Mouse (Mus musculus) E14TG2a.4 (cell line): ENCODE data around the gene Tlr12.
"Not testable (repeated sequence)": the region's sequence is repeated elsewhere in the genome, so short reads cannot be mapped to it uniquely, and the experiment has no call there.

Experiments used
- H3K27me3 ChIP-seq: 2 replicates; pipeline ENCODE4 v1.6.1; 2014; ENCODE audit warnings: low read length, control low read depth; ENCODE audit not compliant: insufficient read depth
- H3K36me3 ChIP-seq: 2 replicates; pipeline ENCODE4 v1.6.1; 2014; ENCODE audit warnings: low read length, control low read depth; ENCODE audit not compliant: insufficient read depth
- H3K4me1 ChIP-seq: replicated peaks from 2 replicates; pipeline ENCODE4 v1.6.1; 2014; ENCODE audit warnings: low read depth, low read length, control low read depth
- H3K4me3 ChIP-seq: replicated peaks from 2 replicates; pipeline ENCODE4 v1.5.1; 2014; ENCODE audit warnings: mild to moderate bottlenecking, low read length
- H3K9me3 ChIP-seq: 2 replicates; pipeline ENCODE4 v1.6.1; 2014; ENCODE audit warnings: low read length, control low read depth
- CTCF ChIP-seq: conservative IDR thresholded peaks from 2 replicates; pipeline ENCODE4 v1.5.1; 2014; ENCODE audit warnings: low read length
- NANOG ChIP-seq: IDR thresholded peaks from 2 replicates; pipeline ENCODE4 v1.6.1; 2014; ENCODE audit warnings: borderline replicate concordance, low read length, mixed read lengths
- POU5F1 ChIP-seq: IDR thresholded peaks from 2 replicates; pipeline ENCODE4 v1.6.1; 2014; ENCODE audit warnings: low read length, borderline replicate concordance

The Tlr12 gene

DNA sequence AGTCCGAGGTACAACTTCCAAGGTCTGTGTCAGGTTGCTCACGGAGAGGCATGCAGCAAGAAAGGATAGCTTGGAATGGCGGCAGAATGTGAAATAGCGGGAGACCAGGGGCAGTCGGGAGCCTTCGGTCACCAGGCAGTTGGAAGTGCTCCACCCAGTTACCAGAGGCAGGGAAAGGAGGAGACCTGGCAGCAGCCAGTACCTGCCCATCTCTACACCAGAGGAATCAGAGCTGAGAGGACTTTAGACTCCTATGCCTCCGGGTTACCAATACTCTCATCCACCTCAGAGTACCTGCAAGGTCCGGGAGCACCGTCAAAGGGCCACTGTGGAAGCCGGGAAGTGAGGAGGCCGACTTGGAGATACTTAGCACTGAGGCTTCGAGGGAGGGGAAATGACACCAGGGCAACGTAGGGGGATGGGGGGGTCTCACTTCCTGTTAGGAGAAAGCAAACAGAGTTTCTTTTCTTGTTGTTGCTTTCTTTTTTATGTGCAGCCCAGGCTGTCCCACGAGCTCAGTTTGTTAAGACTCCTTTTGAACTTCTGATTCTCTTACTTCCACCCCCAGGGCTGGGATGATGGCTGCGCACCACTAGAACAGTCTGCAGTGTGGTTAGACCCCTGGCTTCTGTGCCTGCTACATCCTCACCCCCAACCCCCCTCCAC lies at the start of gene Tlr12:
Gene Tlr12 (minus strand): TSS at position 374 of the 666 bp plus-strand sequence.
- H3K36me3 ChIP-seq: no peaks in the 10 kb centered on the region
- peaks cover 17% of the 10 kb centered on the region for H3K9me3 ChIP-seq
- peaks cover 34% of the 10 kb centered on the region for H3K27me3 ChIP-seq
- H3K4me1 ChIP-seq: peaks cover 11% of the 10 kb centered on the region; the same call in 1 of the 2 replicates
- TF ChIP-seq POU5F1: no peak
- no peak for TF ChIP-seq NANOG
- no peak for TF ChIP-seq CTCF
- no peak within 1 kb of the TSS for H3K4me3 ChIP-seq

DNA sequence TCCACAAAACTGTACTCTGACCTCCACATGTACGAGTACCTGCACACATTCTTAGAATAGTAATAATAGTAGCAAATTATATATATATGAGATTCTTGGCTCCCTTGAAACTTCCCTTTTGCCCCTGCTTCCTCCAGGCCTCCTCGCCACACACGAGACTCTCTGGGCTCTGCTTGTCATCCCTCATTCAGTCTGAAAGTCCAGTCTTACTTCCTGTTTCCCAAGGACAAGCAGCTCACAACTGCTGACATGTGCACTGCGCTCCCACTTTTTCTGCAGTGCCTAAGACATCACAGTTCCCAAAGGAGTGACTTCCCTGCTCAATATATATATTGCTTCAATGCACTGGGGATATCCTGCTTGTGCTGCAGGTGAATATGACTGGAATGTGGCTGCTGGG lies 48.8 kb upstream of the Tlr12 start:
- not testable (repeated sequence) for H3K4me1 ChIP-seq, H3K27me3 ChIP-seq, H3K4me3 ChIP-seq, H3K36me3 ChIP-seq, H3K9me3 ChIP-seq

DNA sequence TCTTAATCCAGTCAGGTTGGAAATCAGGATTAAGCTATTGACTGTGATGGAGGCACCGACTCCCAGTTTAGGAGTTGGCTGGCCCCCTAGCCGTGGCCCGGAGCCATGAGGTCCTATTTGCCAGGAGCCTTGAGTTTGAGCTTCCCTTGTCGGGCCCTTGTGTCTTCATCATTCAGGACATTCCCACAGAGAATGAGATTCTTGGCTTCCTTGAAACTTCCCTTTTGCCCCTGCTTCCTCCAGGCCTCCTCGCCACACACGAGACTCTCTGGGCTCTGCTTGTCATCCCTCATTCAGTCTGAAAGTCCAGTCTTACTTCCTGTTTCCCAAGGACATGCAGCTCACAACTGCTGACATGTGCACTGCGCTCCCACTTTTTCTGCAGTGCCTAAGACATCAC lies 47.9 kb upstream of the Tlr12 start:
- not testable (repeated sequence) for H3K36me3 ChIP-seq, H3K27me3 ChIP-seq, H3K9me3 ChIP-seq

DNA sequence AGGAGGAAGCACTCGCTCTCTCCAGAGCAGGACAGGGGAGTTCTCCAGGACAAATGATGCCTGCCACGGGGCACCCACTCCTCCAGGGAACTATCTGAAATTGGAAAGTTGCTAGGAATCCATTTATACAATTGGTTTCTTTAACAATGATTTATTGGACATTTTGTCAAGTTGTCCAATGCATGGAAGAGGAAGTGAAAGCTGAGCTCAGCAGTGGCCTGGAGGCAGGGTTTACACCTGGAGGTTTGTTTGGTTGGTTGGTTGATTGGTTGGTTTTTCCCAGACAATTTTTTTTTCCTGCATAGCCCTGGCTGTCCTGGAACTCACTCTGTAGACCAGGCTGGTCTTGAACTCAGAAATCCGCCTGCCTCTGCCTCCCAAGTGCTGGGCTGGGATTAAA lies 45.6 kb upstream of the Tlr12 start:
- Histone ChIP-seq H3K36me3 (no peaks in the 10 kb centered on the region), H3K9me3 (no peaks in the 10 kb centered on the region), H3K4me3 (no peak overlapping the region), H3K4me1 (peaks cover 7% of the 10 kb centered on the region; the same call in 1 of the 2 replicates), H3K27me3 (no peaks in the 10 kb centered on the region; the same call in 1 of the 2 replicates)
- TF ChIP-seq CTCF: no peak

More for the DNA sequence above, 47.9 kb upstream of the Tlr12 start:
- H3K4me3 ChIP-seq, H3K4me1 ChIP-seq: not testable (repeated sequence)

DNA sequence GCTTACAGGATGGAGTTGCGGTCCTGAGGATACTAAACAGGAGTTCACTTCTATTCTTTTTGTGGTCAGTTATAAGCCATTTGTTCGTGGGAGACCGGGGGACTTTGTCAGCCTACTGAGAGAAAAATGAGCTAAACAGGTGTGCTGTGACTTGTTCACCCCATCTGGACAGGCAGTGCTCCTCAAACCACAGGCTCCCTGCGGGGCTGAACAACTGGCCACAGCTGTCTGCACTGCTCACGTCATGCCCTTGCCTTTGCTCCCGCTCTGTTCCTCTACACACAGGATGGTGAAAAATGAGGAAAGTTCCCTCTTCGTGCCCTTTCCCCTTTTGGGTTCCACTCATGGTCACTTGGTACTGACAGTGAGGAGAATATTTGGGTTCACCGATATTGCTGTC lies 42.6 kb upstream of the Tlr12 start:
- no peak for TF ChIP-seq CTCF
- TF ChIP-seq NANOG: no peak
- TF ChIP-seq POU5F1: no peak
- Histone ChIP-seq H3K4me3 (no peak overlapping the region), H3K9me3 (no peaks in the 10 kb centered on the region), H3K36me3 (no peaks in the 10 kb centered on the region), H3K27me3 (peaks cover 13% of the 10 kb centered on the region), H3K4me1 (peaks cover 21% of the 10 kb centered on the region)

GRCm38 (mm10) chr4:128660196-128660595 lies 41.8 kb upstream of the Tlr12 start:
- no peaks in the 10 kb centered on the region for H3K36me3 ChIP-seq
- H3K4me1 ChIP-seq: peaks cover 30% of the 10 kb centered on the region
- peaks cover 21% of the 10 kb centered on the region for H3K27me3 ChIP-seq
- TF ChIP-seq NANOG (no peak), POU5F1 (no peak), CTCF (no peak)
- H3K9me3 ChIP-seq: no peaks in the 10 kb centered on the region
- no peak overlapping the region for H3K4me3 ChIP-seq

DNA sequence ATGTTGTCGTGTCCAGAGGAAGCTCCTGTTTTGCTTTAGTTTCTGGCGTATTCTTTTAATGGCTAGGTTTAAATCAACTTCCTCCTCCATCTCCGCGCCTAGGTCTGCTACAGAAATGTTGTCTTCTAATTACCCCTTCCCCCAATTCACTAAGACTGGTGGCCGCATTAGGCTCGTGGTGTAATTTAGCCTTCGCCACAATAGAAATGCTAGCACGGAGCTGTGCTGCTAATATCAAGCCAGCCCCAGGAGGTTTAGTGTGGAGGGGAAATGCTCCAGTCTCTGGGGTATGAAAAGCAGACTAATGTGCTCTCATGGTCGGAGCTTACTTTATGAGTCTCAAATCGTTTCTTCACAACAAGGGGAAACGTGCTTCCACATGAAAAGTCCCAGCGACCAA lies 37.0 kb upstream of the Tlr12 start:
- no peaks in the 10 kb centered on the region for H3K36me3 ChIP-seq
- TF ChIP-seq POU5F1: no peak
- no peaks in the 10 kb centered on the region for H3K9me3 ChIP-seq
- H3K4me3 ChIP-seq: peak overlapping the region; percentile 86
- H3K4me1 ChIP-seq: peaks cover 40% of the 10 kb centered on the region
- H3K27me3 ChIP-seq: peaks cover 32% of the 10 kb centered on the region

DNA sequence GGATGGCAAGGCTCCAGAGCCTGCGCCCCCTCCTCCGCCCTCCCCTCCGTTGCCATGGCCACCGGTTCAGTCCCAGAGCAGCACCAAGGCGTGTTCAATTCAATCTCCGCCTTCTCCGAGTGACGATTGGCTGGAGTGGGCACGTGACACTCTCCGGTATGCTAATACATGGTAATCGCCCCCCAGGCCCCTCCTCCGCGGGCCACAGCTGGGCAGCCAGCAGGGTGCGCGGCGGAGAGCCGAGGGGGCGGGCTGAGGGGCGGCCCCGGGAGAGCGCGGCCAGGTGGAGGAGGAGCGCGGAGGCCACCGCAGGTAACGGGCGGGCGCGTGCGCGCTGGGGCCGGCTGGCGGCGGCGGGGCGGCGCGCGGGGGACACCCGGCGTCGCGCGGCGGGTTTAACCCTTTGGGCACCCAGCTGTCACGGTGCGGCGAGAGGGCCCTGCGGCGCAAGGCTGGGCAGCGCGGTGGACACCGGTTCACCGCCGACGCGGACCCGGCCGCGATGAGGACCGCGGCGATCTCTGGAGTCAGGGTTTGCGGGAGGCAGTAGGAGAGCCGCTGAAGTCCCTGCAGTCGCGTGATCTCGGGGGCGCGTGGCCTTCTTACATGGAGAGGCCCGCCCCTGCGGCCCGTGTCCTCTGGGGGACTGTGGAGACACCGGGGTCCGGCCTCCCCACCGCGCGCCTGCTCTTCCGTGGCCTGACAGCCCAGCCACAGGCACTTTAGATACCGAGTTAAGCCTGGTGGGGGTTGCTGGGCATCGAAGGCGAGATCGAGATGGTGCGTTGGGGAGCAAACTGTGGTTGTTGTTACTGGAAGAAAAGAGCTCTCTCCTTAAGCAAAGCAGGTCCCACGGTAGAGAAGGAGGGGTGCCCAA lies 36.3 kb upstream of the Tlr12 start, which contains the start of gene Phc2:
Gene Phc2 (plus strand): TSS at position 198 of the 877 bp plus-strand sequence.
- TF ChIP-seq CTCF (no peak), NANOG (no peak), POU5F1 (no peak)

More for the DNA sequence above, 36.3 kb upstream of the Tlr12 start, which contains the start of gene Phc2:
- Histone ChIP-seq H3K27me3 (peaks cover 32% of the 10 kb centered on the region), H3K4me3 (peak within 1 kb of the TSS; percentile 86), H3K36me3 (no peaks in the 10 kb centered on the region), H3K9me3 (no peaks in the 10 kb centered on the region), H3K4me1 (peaks cover 33% of the 10 kb centered on the region)
